Mouse (Mus musculus) c-Kit-positive CD71-positive TER-119-negative erythroid progenitor cells, embryonic 14.5 days (primary cell): ENCODE measurements at regions not wholly inside any gene's neighbourhood (a gene's known extent, or its start where the extent isn't known, plus 50 kb on each side); places are given as distances from the start of the nearest gene placed in this dataset.

Experiments used
- DNase-seq: peaks from one replicate; pipeline ENCODE4 v3.0.0-alpha.2; 2013; ENCODE audit warnings: low read depth

GRCm38 (mm10) chr4:26273754-26274153 is 72.9 kb downstream of the Manea start:
- no peak for DNase-seq

GRCm38 (mm10) chr4:26259230-26260029 is 87.3 kb downstream of the Manea start:
- no peak for DNase-seq

DNA sequence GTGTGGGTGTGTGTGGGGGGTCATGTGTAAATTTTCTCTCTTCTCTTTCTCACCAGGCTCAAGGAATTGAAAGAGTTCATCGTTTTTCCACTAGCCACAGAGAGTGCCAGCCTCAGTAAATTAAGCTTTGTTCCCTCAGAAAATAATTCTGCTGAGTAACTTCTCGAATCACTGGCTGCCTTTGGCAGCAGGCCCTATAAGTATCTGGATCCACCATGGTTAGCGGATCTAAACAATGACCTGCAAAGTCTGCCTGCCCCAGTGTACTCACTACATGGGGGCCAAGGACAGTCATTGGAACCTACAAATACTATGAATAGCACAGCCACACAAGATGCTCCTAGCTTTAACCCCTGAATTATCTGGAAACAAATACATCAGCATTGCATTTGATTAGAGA is 90.8 kb downstream of the Manea start:
- DNase-seq = no peak

- DNase-seq = peak; percentile 9
These were observed 98.5 kb downstream of the Manea start for GRCm38 (mm10) chr4:26247925-26248856.

DNA sequence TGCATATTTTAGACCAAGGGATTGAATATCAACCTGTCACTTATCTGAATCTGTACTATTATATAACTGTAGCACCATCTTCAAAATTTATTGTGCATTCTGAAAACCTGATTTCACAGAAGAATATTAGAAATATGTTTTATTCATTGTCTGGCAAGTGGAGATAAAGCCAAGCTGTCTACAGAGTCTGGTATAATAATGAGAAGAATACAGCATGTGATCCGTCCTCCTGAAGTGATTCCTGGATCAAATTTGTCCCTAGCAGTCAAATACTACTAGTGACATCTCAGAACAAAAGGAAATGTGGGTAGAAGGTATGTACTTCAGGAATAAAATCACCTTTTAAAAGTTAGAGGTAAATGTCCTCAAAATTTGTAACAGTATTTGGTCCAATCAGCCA is 123.4 kb downstream of the Manea start:
- DNase-seq = no peak
